Mouse (Mus musculus): ENCODE results near the gene Piwil4.
"Not testable (repeated sequence)": the region's sequence is repeated elsewhere in the genome, so short reads cannot be mapped to it uniquely, and the experiment has no call there.

GRCm38 (mm10) chr9:14700795-14701194 is 39.7 kb downstream of the Piwil4 start:
- not testable (repeated sequence) for TF ChIP-seq CTCF, EP300 (IDR thresholded peaks at IDR 0.05; ENCODE audit: low read depth)
